ENCODE assay signal across 18 mouse cellular contexts in genomic region chr13:70676243-70677183, GRCm38 (mm10). TPM values are rescaled to one million over a fixed set of nuclear protein-coding genes. Genes with fewer than 3 reads are reported as not detected.
A peak's percentile ranks its signal among the peaks of the same experiment; 100 is the strongest.
DNase-seq lines count a peak whose midpoint lies in the region; ATAC-seq and TF ChIP-seq lines count a peak whose summit lies in the region.
"Had no signal": no experiment of that assay in that cellular context is flagged by ENCODE, and none has a peak within 500 bp of the region (broad histone marks: within the 10 kb centered on the region; RNA-seq: fewer than 3 reads in every experiment).

No protein-coding gene starts in this region.

- H3K4me2 ChIP-seq in lung, embryonic 15.5 days: 0 out of 2 replicates have a peak overlapping the region, but pooled peaks have one; percentile 6
- H3K4me2 ChIP-seq: hindbrain, embryonic 12.5 days; limb, embryonic 13.5 days; liver, embryonic 15.5 days; midbrain, embryonic 15.5 days had no signal

- H3K9me3 ChIP-seq in lung, embryonic 15.5 days: no peaks in the 10 kb centered on the region
- H3K9me3 ChIP-seq: forebrain, embryonic 10.5 days; hindbrain, embryonic 12.5 days; limb, embryonic 13.5 days; liver, embryonic 15.5 days; midbrain, embryonic 15.5 days had no signal

- in situ Hi-C loops in Patski (cut with MboI; ENCODE audit: low pct_unique_long_range_greater_than_20kb): loop anchor here (5.0 kb wide), 1 partner anchor 56 kb away; no protein-coding TSS in a partner anchor

- DNase-seq in gastrocnemius, postnatal 14 days: peak; percentile 46
- no peak for DNase-seq in gastrocnemius, postnatal 36 days
- DNase-seq in lung, postnatal 25 days (ENCODE audit: low spot score): no peak
- no peak for DNase-seq in Patski (ENCODE audit: low read depth, low spot score)
- no peak for DNase-seq in left cerebral cortex, adult 18-20 months (ENCODE audit: low spot score in 2 of 2)
- DNase-seq in urinary bladder, postnatal 36 days (ENCODE audit: low spot score in 2 of 2): no peak
- DNase-seq: cerebellum, adult 18-20 months; heart, adult 2 months; kidney, adult 18-20 months; thymus, postnatal 25 days had no signal

- no peak for TF ChIP-seq CTCF in Patski (IDR thresholded peaks at IDR 0.05)
- TF ChIP-seq CTCF in embryonic fibroblast, embryonic 13.5 days (IDR thresholded peaks at IDR 0.05; ENCODE audit: borderline replicate concordance, insufficient read depth, low read length): no peak

- H3K9ac ChIP-seq in lung, embryonic 15.5 days: no peak overlapping the region
- H3K9ac ChIP-seq: hindbrain, embryonic 12.5 days; limb, embryonic 13.5 days; liver, embryonic 15.5 days; midbrain, embryonic 15.5 days had no signal

- intact Hi-C loops in gastrocnemius, postnatal 14 days (cut with DNase I; ENCODE audit: low total_unique reads): no loop called here
- intact Hi-C loops in gastrocnemius, postnatal 36 days (cut with DNase I): no loop called here

- no peaks in the 10 kb centered on the region for H3K36me3 ChIP-seq in lung, embryonic 15.5 days
- H3K36me3 ChIP-seq: forebrain, embryonic 10.5 days; hindbrain, embryonic 12.5 days; limb, embryonic 13.5 days; liver, embryonic 15.5 days; midbrain, embryonic 15.5 days had no signal

- CTCF ChIA-PET in Patski (lab: Charles Lee): interaction anchor here (0.8 to 2.1 kb wide), 4 partner anchors 24 to 34 kb away, joined by 3 to 8 read pairs (median 4); no protein-coding TSS in a partner anchor

- no peak for ATAC-seq in lung, embryonic 15.5 days (ENCODE audit: borderline replicate concordance, extremely low read depth, low FRiP score, low TSS enrichment)
- ATAC-seq in Patski: peak; percentile 82
- ATAC-seq: activated CD4-positive, CD25-positive, alpha-beta regulatory T cell, adult 4 months; midbrain, embryonic 15.5 days had no signal

- H3K4me1 ChIP-seq in lung, embryonic 15.5 days: 0 out of 2 replicates have a peak, but pooled peaks cover 2% of the 10 kb centered on the region
- peaks cover 4% of the 10 kb centered on the region; the same call in 1 of the 2 replicates for H3K4me1 ChIP-seq in embryonic fibroblast, embryonic 13.5 days (ENCODE audit: control insufficient read depth, insufficient read depth, low read length)
- H3K4me1 ChIP-seq: forebrain, embryonic 10.5 days; hindbrain, embryonic 12.5 days; limb, embryonic 13.5 days; liver, embryonic 15.5 days; midbrain, embryonic 15.5 days had no signal

- POLR2A ChIA-PET in Patski (lab: Charles Lee): interaction anchor here (1.6 kb wide), 1 partner anchor 12 kb away, joined by 3 read pairs; no protein-coding TSS in a partner anchor

- H3K4me3 ChIP-seq in lung, embryonic 15.5 days: no peak overlapping the region
- H3K4me3 ChIP-seq in embryonic fibroblast, embryonic 13.5 days (ENCODE audit: insufficient read depth, low read length): no peak overlapping the region
- H3K4me3 ChIP-seq: forebrain, embryonic 10.5 days; heart, adult 2 months; hindbrain, embryonic 12.5 days; limb, embryonic 13.5 days; liver, embryonic 15.5 days; midbrain, embryonic 15.5 days had no signal

- TF ChIP-seq POLR2A in embryonic fibroblast, embryonic 13.5 days (IDR thresholded peaks at IDR 0.05; ENCODE audit: low read depth, low read length): no peak

- H3K27me3 ChIP-seq in lung, embryonic 15.5 days: no peaks in the 10 kb centered on the region
- H3K27me3 ChIP-seq in Patski: no peaks in the 10 kb centered on the region
- H3K27me3 ChIP-seq: hindbrain, embryonic 12.5 days; limb, embryonic 13.5 days; liver, embryonic 15.5 days; midbrain, embryonic 15.5 days had no signal

- WGBS in lung, embryonic 15.5 days: 34% methylated on average over 20 of the region's 20 CpGs

- H3K27ac ChIP-seq in lung, embryonic 15.5 days: no peak overlapping the region
- H3K27ac ChIP-seq in embryonic fibroblast, embryonic 13.5 days (ENCODE audit: insufficient read depth, low read length): peak overlapping the region; percentile 27
- H3K27ac ChIP-seq: forebrain, embryonic 10.5 days; heart, adult 2 months; hindbrain, embryonic 12.5 days; limb, embryonic 13.5 days; liver, embryonic 15.5 days; midbrain, embryonic 15.5 days had no signal

RNA-seq across cellular contexts. Expression of gene Ice1, which starts 39.1 kb away (rescaled TPM):
- total RNA-seq in gastrocnemius, postnatal 14 days (2021): 10 to 100 TPM; 16.3 to 17.9 TPM
- total RNA-seq in gastrocnemius, postnatal 36 days (2021): 10 to 100 TPM; 13.6 to 14.5 TPM
- 16.4 and 16.7 TPM in 2 replicates for polyA plus RNA-seq in lung, embryonic 15.5 days (2015; fragmentation: Nextera tagmentation; extraction: Ambion mirVana)
- polyA plus RNA-seq in Patski (2021): 40.2 TPM
- polyA plus RNA-seq in embryonic fibroblast, embryonic 13.5 days (2011; ENCODE audit: insufficient read length, low read depth, missing spikeins): 44.4 and 52.2 TPM in 2 replicates
- total RNA-seq in left cerebral cortex, adult 18-20 months (2021): 10 to 100 TPM; 66.4 to 70.7 TPM
